Mouse (Mus musculus) CD4-positive, CD25-positive, alpha-beta regulatory T cell, adult 4 months (primary cell): ENCODE measurements around the gene Elovl2. TPM values are rescaled to one million over a fixed set of nuclear protein-coding genes. Genes with fewer than 3 reads are reported as not detected.
"Not testable (repeated sequence)": the region's sequence is repeated elsewhere in the genome, so short reads cannot be mapped to it uniquely, and the experiment has no call there.

Source experiments
- ATAC-seq: one replicate; pipeline ENCODE4 v1.8.0; 2017
- polyA plus RNA-seq, 2 experiments: library from polyadenylated mRNA; unstranded; fragments of 100-300 nt; shearing (Covaris generic); gene quantifications; one replicate each; pipeline ENCODE4 v1.2.1; 2017

The Elovl2 gene
- polyA plus RNA-seq, 2 experiments from 2014 or later: not detected

DNA sequence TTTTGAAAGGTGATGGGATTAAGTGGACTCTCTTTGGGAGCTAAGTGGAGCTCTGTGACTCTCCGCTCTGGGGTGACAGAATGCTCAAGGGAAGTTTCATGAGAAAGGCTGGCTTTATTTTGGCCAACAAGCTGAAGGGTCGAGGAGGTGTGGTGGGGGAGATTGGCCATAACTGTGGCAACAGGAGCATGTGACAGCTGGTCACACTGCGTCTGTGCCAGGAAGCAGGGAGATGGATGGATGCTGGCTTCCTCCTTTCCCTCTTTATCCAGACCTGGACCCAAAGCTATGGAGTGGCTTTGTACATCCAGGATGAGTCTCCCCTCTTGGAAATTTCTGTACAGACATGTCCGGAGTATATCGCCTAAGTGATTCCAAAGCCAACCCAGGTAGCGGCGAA, 13.0 kb upstream of the Elovl2 start:
- ATAC-seq: no peak

DNA sequence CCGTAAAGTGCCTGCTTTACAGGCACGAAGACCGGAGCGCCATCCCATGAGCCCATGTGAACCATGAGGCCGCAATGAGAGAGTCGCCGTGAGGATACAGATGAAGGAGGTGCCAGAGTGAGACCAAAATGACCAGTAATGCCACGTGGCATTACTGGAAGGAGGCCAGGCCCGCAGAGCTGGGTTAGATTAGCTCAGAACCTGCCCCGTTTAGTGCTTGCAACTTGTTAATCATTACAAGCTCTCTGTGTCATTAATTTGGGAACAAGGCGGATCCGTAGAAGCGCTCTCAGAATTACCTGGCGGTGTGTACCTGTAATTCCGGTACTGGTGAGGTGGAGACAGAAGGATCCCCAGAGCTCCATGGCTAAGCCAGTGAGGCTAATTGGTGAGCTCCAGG, 12.0 kb upstream of the Elovl2 start:
- no peak for ATAC-seq

DNA sequence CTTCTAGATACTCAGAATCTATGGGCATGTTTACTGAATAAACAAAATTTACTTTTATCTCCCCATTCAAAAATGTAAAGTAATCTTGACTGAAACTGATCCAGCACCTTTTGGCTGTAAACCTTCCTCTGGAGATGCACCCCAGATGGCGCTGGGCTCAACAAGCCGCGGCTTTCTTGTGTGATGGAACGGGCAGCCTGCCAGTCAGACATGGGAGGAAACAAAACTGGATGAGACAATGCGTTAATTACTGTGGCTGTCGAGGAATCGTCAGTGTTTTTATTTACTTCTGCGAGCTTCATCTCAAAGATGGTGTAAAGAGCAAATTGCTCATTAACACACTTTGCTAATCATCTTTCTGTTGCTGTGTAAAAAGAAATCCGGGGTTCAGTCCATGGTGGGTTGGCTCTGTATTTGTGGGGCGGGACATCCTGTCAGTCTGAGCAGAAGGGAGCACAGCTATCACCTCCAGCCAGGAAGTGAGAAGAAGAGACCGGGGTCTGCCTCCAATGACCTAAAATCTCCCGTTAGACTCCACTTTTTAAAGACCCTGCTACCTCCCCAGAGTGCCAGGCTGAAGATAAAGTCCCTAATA, 11.3 kb upstream of the Elovl2 start:
- no peak for ATAC-seq

DNA sequence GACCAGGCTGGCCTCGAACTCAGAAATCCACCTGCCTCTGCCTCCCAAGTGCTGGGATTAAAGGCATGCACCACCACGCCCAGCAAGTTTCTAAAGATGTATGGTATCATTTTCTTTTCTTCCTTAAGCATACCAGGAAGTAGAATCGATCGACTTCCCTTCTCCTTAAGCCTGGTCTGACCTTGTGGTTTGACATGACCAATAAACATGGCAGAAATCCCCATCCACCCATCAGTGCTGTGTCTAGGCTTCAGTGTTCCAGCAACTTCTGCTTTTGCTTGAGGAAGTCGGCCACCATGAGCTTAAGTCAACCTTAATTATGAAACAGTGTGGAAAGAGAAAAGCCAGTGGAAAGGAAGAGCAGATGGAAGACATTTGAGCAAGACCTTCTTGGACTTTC, 10.1 kb upstream of the Elovl2 start:
- ATAC-seq: no peak

DNA sequence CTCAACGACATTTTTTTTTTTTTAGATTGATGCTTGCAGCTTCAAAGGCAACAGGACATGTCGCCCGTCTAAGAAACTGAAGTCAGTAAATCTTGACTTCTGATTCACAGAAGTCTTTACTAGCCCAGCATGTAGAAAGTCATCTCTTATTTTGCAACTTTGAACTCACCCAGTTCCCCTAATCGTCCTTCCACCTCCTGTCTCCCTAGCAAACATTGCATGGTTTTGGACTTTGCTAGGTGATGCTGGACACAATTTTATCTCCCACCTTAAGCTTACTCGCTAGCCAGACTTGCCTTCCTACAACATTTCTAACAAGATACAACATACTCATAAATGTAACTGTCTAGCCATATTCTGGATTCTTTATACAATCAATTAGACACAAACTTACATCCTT, 7.9 kb upstream of the Elovl2 start:
- ATAC-seq: no peak

DNA sequence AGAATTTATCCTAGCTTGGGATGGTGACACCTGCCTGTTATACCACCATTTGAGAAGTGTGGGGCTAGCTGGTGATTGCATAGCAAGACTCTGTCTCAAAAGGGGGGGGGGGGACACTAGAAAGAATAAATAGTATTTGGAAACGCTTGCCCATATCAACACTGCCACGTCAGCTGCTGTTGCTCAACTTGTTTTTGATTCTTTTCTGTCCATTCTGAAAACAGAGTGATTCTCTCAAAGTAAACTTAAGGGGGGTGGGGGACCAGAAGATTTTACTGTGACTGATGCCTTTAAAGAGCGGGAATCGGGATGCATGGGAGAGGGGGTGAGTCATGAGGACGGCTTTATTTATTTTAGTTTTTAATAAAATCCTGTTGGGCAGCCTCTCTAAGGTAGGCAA, 6.3 kb upstream of the Elovl2 start:
- ATAC-seq: no peak

DNA sequence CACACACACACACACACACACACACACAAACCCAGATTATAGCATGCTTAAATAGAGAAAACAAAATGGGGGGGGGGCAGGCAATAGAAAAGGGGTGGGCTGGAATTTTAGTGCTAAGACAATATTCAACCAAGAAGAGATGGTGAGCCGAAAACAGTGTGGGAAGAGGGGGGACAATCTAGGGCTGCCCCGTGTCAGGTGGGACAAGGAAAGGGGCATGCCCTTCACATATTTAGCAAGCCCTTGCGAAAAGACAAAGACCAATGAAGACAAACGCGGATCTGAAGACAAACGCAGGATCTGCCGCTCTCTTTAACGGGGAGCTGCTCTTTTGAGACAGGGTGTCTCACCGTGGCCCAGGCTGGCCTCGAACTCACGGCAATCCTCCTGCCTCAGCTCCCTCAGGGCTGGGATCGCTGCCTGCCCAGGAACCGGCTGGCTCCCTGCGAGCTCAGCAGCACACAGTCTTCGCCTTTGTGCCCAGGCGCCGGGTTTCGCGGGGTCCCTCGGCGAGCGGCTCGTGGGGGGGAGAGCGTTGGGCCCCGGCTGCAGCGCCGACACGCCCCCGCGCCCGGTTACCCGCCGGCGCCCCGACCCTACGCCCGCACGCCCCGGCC, 410 bp downstream of the Elovl2 start:
- ATAC-seq: no peak

DNA sequence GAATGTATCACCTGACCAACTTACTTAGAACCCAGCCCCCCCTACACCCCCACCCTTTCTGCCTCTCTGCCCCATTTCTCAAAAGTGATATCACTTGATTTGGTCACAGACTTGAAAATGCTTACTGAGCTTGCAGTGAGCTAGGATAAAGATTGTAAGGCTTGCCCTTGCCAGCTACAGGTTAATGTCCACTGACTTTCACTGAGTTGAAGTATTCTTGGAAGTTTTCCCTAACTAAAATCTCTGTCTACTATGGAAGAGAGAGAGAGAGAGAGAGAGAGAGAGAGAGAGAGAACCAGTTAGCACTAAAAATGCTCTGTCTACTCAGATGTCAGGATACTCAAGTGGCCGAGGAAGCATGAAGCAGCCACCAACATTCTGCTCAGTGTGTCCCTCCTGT, 1.1 kb downstream of the Elovl2 start:
- ATAC-seq: no peak

DNA sequence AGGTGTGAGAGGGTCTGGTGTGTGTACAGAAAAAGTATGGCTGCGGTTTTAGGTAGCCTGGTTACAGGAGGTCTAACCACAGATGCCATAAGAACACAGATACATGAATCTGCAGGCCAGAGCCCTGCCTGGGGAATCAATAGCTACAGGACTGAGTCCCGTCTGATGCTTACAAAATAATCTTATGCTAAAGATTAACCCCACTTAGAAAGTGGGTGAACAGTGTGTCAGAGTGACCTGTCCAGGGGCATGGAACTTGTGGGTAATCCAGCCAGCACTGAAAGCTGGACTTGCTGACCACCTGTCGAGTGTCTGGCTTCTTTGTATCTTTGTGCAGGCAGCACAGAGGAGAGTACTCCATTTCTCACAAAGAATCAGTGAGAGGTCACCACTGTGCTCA, 4.0 kb downstream of the Elovl2 start:
- ATAC-seq: no peak

DNA sequence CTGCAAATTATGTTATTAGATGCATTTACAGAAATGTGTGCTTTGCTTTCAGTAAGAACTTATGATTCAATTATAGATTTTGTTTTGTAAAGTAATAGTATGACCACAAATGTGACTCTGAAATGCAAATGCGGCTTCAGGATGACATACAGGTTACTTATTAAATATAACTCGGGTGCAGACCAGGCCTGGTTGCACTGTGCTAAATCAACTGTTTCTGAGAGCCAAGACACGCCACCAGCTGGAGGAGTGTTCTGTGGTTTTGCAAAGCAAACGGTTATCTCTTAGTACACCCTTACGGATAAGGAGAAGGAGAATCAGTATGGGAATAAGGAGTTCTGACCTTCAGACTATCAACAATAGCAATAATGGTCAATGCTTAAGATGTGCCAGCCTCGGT, 4.5 kb downstream of the Elovl2 start:
- no peak for ATAC-seq

DNA sequence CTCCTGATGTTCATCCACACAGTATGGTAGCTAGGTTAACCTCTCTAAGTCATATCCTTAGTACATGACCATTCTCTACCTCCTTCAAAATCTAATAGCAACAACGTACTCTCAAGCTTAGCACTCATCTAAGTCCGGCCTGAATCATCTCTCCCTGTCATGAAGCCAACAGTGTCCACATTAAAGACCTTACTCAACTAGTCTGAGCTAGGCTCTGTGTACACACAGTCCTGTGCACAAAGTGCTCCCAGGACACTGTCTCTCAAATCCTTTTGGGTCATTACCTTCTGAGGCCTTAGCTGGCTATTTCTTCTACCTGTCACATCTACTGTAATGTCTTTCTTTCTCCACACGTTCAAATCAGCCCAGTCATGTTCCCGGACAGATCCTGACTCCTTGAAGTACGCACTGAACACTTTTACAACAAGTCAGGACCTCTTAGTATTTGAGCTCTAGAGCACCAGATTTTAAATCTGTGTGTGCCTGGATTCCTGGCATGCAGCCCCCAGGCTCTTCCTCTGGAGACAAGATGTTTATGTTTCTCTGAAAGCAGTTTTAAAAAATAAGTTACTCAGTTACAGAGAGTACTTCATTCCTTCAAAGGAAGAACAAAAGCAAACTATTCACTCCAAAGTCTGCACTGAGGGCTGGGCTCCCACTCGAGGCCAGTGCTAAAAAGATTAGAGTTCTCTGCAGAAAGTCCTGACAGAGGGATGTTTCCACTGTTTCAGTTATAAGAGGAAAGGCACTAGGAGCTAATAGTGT, 7.5 kb downstream of the Elovl2 start:
- no peak for ATAC-seq

DNA sequence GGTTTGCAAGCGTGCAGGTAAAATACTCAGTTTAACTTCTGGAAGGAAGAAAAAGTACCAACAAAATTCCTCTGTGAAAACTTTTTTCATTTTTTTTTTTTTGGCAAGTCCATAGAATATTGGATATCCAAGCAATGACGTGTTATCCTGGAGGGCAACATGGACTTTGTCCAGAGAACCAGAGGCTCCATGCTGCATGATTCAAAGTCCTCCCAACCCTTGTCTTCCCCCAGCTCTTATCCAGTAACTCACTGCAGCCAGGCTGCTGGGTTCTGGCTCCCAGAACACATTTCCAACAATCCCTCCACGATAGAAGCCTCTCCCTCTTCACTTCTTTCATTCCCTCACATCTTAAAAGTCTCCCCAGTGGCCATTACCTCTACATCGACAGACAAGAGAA, 8.9 kb downstream of the Elovl2 start:
- no peak for ATAC-seq

DNA sequence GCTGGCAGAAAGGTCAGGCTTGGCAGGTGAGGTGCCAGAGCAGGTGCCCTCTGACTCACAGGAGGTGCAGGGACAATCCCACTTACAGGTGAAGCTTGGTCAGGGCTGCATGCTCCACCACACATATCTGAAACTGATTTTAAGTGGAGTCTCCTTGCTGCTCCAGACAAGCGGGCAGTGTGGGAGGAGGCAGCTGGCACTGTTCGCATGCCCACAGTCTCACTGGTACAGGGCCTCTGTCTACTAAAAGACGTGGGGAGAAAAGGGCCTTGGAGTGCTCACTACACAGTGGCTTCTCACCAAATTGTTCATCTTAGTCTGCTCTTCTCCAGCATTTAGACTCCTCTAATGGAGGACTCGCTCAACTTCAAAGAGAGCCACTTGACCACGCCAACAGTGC, 14.0 kb downstream of the Elovl2 start:
- ATAC-seq: no peak

DNA sequence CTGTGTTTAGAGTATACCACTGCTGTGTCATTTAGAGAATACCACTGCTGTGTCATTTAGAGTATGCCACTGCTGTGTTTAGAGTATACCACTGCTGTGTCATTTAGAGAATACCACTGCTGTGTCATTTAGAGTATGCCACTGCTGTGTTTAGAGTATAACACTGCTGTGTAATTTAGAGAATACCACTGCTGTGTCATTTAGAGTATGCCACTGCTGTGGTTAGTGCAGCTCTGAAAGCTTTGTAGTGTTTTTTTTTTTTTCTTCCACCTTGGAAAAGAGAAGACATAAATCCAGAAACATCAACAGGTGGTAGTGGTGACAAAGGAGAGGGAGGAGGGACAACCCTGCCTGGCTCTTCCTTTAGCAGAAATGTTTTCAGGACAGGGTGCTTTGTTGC, 14.6 kb downstream of the Elovl2 start:
- ATAC-seq: not testable (repeated sequence)

DNA sequence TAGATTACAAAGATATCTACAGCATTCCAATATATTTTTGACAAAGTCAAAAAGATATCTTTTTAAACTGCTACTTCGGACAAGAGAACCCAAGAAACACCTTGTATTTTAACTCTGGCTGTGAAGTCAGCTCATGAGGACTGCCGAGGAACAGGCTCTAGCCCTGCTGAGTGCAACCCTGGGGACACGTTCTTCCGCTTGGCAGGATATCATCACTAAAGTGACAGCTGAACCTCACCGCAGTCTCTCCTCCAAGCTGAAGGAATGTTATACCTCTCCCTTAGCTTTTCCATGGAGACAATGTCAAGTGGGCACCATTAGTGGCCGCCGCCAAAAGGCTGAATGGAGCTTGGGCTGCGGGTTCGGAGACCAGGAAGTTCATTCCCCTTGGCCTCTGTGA, 16.5 kb downstream of the Elovl2 start:
- no peak for ATAC-seq

DNA sequence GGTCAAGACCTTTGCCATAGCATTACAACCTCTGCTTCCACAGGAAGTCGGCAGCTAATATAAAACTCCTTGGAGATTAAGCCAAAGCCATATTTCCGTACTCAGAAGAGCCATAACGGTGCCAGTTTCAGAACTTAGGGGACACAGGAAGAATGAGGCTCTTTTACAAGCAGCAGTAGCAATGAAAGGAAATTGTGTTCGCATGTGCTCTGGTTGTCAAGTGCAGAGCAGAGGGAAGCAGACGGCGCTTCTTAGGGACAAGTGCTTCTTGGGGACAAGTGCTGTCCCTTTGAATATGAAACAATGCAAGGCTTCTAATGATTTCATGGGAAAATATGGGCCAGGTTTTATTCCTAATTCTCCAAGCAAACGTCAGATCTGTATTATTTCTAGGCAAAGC, 16.9 kb downstream of the Elovl2 start:
- no peak for ATAC-seq

DNA sequence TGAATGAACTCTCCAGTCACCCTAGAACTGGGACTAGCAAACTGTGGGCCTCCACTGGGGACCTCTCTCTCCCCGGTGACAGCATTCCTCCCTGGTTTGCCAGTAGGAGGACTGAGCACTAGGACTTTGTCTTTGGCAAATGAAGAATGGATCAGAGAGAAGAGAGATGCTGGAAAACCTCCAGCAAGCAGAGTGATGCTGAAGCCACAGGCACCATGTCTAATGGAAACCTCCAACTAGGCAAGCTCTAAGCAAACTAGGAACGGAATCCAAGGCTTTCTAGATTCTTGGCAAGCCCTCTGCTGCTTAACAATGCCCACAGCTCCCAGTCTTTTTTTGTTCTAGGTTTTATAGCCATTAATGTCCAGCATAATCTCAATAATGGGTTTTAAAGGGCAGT, 19.3 kb downstream of the Elovl2 start:
- ATAC-seq: no peak

DNA sequence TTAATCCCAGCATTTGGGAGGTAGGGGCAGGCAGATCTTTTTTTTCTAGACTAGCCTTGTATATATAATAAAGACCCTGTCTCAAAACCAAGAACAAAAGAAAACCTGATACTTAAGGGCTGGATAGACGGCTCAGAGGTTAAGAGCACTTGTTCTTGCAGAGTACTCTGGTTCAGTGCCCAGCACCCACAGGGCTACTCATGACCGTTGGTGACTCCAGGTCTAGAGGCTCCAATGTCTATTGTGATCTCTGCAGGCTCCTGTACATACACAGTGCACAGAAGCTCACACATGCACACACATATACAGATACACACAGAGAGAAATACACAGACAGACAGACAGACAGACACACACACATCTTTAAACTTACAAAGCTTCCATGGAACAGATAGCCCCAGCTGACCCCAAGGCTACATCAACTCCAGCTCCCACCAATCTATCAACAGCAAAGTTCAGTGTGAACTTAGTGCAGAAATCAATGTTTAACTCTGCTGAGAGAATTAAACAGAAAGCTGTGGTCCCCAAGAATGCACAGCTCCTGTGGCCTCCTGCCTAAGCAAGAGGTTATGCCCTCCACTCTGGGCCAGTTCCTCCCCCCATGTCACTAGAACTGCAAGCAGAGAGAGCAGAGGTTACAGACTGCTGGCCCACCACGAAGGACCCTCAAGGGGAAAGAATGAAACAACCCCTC, 24.4 kb downstream of the Elovl2 start:
- no peak for ATAC-seq

DNA sequence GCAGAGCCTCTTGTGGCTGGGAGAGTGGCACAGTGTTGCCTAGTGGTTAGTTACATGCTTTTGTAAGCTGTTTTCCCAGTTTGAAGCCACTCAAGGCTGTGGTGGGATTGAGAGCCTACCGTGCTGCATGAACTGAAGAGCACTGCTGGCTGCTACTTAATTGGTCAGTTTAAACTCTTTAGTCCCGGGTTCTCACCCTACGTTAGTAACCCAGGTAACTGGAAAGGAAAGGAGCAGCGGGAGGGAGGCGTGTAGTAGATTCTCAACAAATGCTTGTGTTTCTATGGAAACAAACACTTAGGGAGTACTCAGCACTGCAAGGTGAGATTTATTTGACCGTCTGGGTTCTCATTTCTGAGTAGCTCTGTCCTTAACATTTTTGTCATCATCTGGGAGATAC, 32.3 kb downstream of the Elovl2 start:
- ATAC-seq: no peak

DNA sequence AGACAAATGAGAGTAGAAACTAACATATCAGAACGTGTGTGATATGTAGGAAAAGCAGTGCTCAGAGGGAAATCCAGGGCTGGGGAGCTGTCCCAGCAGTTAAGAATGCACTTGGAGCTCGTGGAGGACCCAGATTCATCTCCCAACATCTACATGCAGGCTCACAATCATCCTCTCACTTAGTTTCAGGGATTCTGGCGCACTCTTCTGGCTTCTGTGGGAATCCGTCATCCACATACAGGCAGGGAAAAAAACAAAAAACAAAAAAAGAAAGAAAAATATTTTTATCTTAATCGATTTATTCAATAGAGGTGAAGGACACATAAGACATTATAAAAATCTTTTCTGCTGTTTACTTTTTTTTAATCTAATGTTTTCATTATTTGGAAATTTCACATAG, 61.8 kb downstream of the Elovl2 start:
- no peak for ATAC-seq

DNA sequence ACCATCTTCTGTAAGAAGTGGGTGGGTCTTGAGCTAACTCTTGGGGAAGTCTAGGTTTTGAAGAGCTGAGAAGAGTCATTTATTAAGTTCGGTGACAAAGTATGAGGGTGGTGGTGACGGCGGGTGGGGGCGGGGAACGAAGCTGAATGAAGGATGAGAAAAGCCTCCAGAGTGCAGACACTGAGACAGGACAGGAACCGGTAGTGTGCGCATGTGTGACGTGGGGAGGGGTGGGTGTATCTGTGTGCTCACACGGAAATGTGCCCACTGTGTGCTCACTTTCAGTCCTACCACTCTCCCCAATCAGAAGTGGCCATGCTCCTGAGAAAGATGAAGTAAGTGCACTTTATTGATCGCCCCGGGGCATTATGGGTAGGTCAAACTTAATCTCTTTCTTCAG, 67.1 kb downstream of the Elovl2 start:
- ATAC-seq: no peak

DNA sequence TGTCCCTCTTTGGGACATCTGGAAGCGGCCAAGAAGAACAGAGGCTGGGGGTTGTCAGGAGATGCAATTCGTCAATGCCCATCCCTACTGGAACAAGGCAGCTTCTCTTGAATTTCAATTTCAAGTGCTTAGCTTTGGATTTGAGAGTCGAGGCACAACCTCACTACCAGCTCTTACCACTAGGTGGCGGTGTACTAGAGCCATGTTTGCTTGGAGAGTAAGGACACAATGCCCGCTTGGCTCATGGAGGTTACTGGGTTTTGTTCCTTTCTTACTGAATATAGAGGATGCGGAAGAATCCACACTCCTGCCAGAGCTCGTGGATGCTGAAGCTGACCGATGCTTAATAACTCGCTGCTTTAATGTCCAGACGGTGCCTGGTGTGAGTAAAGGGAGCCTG, 73.9 kb downstream of the Elovl2 start:
- no peak for ATAC-seq

DNA sequence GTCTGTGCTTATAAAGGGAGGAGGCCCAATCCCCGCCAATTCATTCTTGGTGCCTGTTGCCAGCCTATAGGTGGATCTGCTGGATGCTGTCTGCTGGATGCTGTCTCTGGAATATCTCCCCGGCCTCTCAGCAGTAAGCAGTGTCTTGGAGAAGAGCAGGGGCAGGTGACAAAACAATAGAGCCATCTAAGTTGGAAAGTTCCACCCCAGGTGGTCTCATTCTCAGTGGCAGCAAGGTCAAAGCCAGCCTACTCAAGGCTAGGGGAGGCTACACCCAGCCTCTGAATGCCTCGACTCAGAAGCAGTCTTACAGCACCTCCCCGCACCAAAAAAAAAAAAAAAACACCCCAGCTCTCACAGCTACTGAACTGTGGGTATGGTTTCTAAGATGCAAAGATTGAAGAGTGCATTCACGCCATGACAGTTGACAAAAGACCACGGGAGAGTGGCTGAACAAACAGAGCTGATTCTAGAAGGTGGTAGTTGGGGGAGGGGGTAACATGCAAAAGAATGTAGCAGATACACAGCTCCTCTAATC, 74.7 kb downstream of the Elovl2 start:
- ATAC-seq: no peak

DNA sequence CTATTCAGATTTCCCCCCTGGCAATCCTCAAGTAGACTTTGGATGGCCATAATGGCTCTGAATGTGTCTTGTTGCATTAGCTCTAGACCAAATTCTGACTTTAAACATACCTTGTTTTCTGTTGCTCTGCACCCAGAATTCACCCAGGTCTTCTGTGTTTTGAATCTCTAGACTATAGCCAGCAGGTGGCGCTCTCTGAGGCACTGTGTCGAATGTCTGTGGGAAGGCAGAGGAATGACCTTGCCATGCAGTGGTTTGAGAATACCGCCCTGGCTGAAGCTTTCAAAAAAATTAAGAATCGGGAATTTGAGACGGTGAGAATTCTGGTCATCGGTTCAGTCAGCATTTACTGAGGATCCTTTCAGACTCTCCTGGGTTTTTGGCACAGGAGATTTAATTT, 85.3 kb downstream of the Elovl2 start:
- ATAC-seq: peak; percentile 45
